Mouse (Mus musculus): ENCODE data around the gene Lyzl4. TPM values are rescaled to one million over a fixed set of nuclear protein-coding genes. Genes with fewer than 3 reads are reported as not detected.

The Lyzl4 gene
- total and polyA plus RNA-seq, 2 experiments from 2014 or later: not detected

GRCm38 (mm10) chr9:121647026-121647425 lies 5.1 kb upstream of the Lyzl4 start:
- WGBS: 81% methylated on average over 7 of the region's 7 CpGs
- Histone ChIP-seq H3K4me1 (ENCODE audit: insufficient read depth, low read length) (peaks cover 7% of the 10 kb centered on the region; the same call in 1 of the 2 replicates), H3K36me3 (ENCODE audit: insufficient read depth, low read length) (no peaks in the 10 kb centered on the region), H3K9me3 (ENCODE audit: low read length) (no peaks in the 10 kb centered on the region), H3K27ac (ENCODE audit: low read depth, low read length) (no peak overlapping the region), H3K27me3 (ENCODE audit: insufficient read depth, low read length) (peaks cover 11% of the 10 kb centered on the region), H3K4me3 (ENCODE audit: low read depth, low read length) (no peak overlapping the region), H3K4me2 (ENCODE audit: low read depth, low read length, poor library complexity, severe bottlenecking) (no peak overlapping the region), H3K9ac (replicated peaks; ENCODE audit: low read length, poor library complexity, severe bottlenecking) (no peak overlapping the region)
- TF ChIP-seq CTCF (IDR thresholded peaks at IDR 0.05): no peak
- ATAC-seq (ENCODE audit: low FRiP score) (no peak), DNase-seq (ENCODE audit: low spot score) (no peak)

- Histone ChIP-seq H3K36me3 (ENCODE audit: insufficient read depth, low read length) (no peaks in the 10 kb centered on the region), H3K4me1 (ENCODE audit: insufficient read depth, low read length) (peaks cover 7% of the 10 kb centered on the region; the same call in 1 of the 2 replicates), H3K4me3 (ENCODE audit: low read depth, low read length) (no peak overlapping the region), H3K27ac (ENCODE audit: low read depth, low read length) (no peak overlapping the region), H3K27me3 (ENCODE audit: insufficient read depth, low read length) (peaks cover 27% of the 10 kb centered on the region), H3K4me2 (ENCODE audit: low read depth, low read length, poor library complexity, severe bottlenecking) (no peak overlapping the region), H3K9ac (replicated peaks; ENCODE audit: low read length, poor library complexity, severe bottlenecking) (no peak overlapping the region), H3K9me3 (ENCODE audit: low read length) (no peaks in the 10 kb centered on the region)
- 74% methylated on average over 3 of the region's 3 CpGs for WGBS
- ATAC-seq (ENCODE audit: low FRiP score) (no peak), DNase-seq (ENCODE audit: low spot score) (no peak)
- TF ChIP-seq CTCF (IDR thresholded peaks at IDR 0.05): no peak
Measured at GRCm38 (mm10) chr9:121644855-121645254, 3.0 kb upstream of the Lyzl4 start.

- Histone ChIP-seq H3K27me3 (ENCODE audit: insufficient read depth, low read length) (peaks cover 36% of the 10 kb centered on the region), H3K9ac (replicated peaks; ENCODE audit: low read length, poor library complexity, severe bottlenecking) (peak within 1 kb of the TSS; percentile 50), H3K4me2 (ENCODE audit: low read depth, low read length, poor library complexity, severe bottlenecking) (peak within 1 kb of the TSS; percentile 68), H3K36me3 (ENCODE audit: insufficient read depth, low read length) (no peaks in the 10 kb centered on the region), H3K27ac (ENCODE audit: low read depth, low read length) (no peak within 1 kb of the TSS), H3K4me3 (ENCODE audit: low read depth, low read length) (peak within 1 kb of the TSS; percentile 49), H3K9me3 (ENCODE audit: low read length) (no peaks in the 10 kb centered on the region), H3K4me1 (ENCODE audit: insufficient read depth, low read length) (peaks cover 7% of the 10 kb centered on the region; the same call in 1 of the 2 replicates)
- under 1% methylated on average over 58 of the region's 79 CpGs for WGBS
- peak; percentile 66 for DNase-seq (ENCODE audit: low spot score)
- TF ChIP-seq CTCF (IDR thresholded peaks at IDR 0.05): peak; percentile 39; the same call in 1 of the 2 replicates
- peak; percentile 75 for ATAC-seq (ENCODE audit: low FRiP score)
Measured at GRCm38 (mm10) chr9:121642401-121643181, 695 bp upstream of the Lyzl4 start, which contains the start of gene Vipr1. Gene Vipr1 (plus strand): TSS chr9:121642716.

- H3K4me1 ChIP-seq (ENCODE audit: insufficient read depth, low read length): peaks cover 7% of the 10 kb centered on the region; the same call in 1 of the 2 replicates
- H3K4me3 ChIP-seq (ENCODE audit: low read depth, low read length): peak overlapping the region; percentile 49
- TF ChIP-seq CTCF (IDR thresholded peaks at IDR 0.05): no peak; the same call in 1 of the 2 replicates
- no peak for ATAC-seq (ENCODE audit: low FRiP score)
- H3K4me2 ChIP-seq (ENCODE audit: low read depth, low read length, poor library complexity, severe bottlenecking): peak overlapping the region; percentile 68
- WGBS: 12% methylated on average over 27 of the region's 27 CpGs
- no peaks in the 10 kb centered on the region for H3K36me3 ChIP-seq (ENCODE audit: insufficient read depth, low read length)
- no peak for DNase-seq (ENCODE audit: low spot score)
- H3K9ac ChIP-seq (replicated peaks; ENCODE audit: low read length, poor library complexity, severe bottlenecking): 0 out of 2 replicates have a peak overlapping the region, but pooled peaks have one; percentile 5
- no peaks in the 10 kb centered on the region for H3K9me3 ChIP-seq (ENCODE audit: low read length)
- H3K27ac ChIP-seq (ENCODE audit: low read depth, low read length): no peak overlapping the region
- H3K27me3 ChIP-seq (ENCODE audit: insufficient read depth, low read length): peaks cover 36% of the 10 kb centered on the region
Measured at GRCm38 (mm10) chr9:121641235-121641915, 521 bp downstream of the Lyzl4 start.

- TF ChIP-seq CTCF (IDR thresholded peaks at IDR 0.05): no peak
- no peaks in the 10 kb centered on the region for H3K9me3 ChIP-seq (ENCODE audit: low read length)
- DNase-seq (ENCODE audit: low spot score) (peak; percentile 26), ATAC-seq (ENCODE audit: low FRiP score) (no peak)
- H3K4me1 ChIP-seq (ENCODE audit: insufficient read depth, low read length): peaks cover 7% of the 10 kb centered on the region; the same call in 1 of the 2 replicates
- H3K36me3 ChIP-seq (ENCODE audit: insufficient read depth, low read length): no peaks in the 10 kb centered on the region
- peaks cover 36% of the 10 kb centered on the region for H3K27me3 ChIP-seq (ENCODE audit: insufficient read depth, low read length)
- H3K9ac ChIP-seq (replicated peaks; ENCODE audit: low read length, poor library complexity, severe bottlenecking): 0 out of 2 replicates have a peak overlapping the region, but pooled peaks have one; percentile 19
- no peak overlapping the region for H3K4me2 ChIP-seq (ENCODE audit: low read depth, low read length, poor library complexity, severe bottlenecking)
- H3K4me3 ChIP-seq (ENCODE audit: low read depth, low read length): no peak overlapping the region
- no peak overlapping the region for H3K27ac ChIP-seq (ENCODE audit: low read depth, low read length)
- 48% methylated on average over 16 of the region's 16 CpGs for WGBS
Measured at GRCm38 (mm10) chr9:121639790-121640189, 2.1 kb downstream of the Lyzl4 start.
